Mouse (Mus musculus) neural tube, embryonic 11.5 days (tissue): ENCODE results near the gene Rpp25l. TPM values are rescaled to one million over a fixed set of nuclear protein-coding genes. Genes with fewer than 3 reads are reported as not detected.
A peak's percentile ranks its signal among the peaks of the same experiment; 100 is the strongest.
"Not testable (repeated sequence)": the region's sequence is repeated elsewhere in the genome, so short reads cannot be mapped to it uniquely, and the experiment has no call there.

ENCODE experiments used
- ATAC-seq: fragments of 200-750 bp; cut with Nextera tagmentation; 2 replicates; pipeline ENCODE4 v1.8.0; 2017; ENCODE audit warnings: moderate number of reproducible peaks, mild to moderate bottlenecking, moderate TSS enrichment, moderate library complexity; ENCODE audit not compliant: insufficient read depth, low FRiP score, low TSS enrichment
- DNase-seq: peaks from one replicate; pipeline ENCODE4 v3.0.0-alpha.2; 2015; ENCODE audit warnings: low spot score
- H3K27ac ChIP-seq: fragments of 300-500 bp; sonication (generic); 2 replicates; pipeline ENCODE4 v1.5.1; 2014; ENCODE audit warnings: low read depth, mild to moderate bottlenecking, low read length
- H3K27me3 ChIP-seq: fragments of 300-500 bp; sonication (generic); 2 replicates; pipeline ENCODE4 v1.6.1; 2014; ENCODE audit warnings: mild to moderate bottlenecking, low read length, mixed read lengths; ENCODE audit not compliant: control insufficient read depth, insufficient read depth
- H3K36me3 ChIP-seq: fragments of 300-500 bp; sonication (generic); 2 replicates; pipeline ENCODE4 v1.6.1; 2014; ENCODE audit warnings: mild to moderate bottlenecking, low read length, moderate library complexity, mixed read lengths; ENCODE audit not compliant: control insufficient read depth, insufficient read depth
- H3K4me1 ChIP-seq: fragments of 300-500 bp; sonication (generic); 2 replicates; pipeline ENCODE4 v1.6.1; 2014; ENCODE audit warnings: low read length, mixed read lengths; ENCODE audit not compliant: control insufficient read depth, insufficient read depth
- H3K4me2 ChIP-seq: fragments of 300-500 bp; sonication (generic); 2 replicates; pipeline ENCODE4 v1.6.1; 2014; ENCODE audit warnings: low read depth, mild to moderate bottlenecking, moderate library complexity
- H3K4me3 ChIP-seq: fragments of 300-500 bp; sonication (generic); 2 replicates; pipeline ENCODE4 v1.5.1; 2014; ENCODE audit warnings: low read depth, low read length
- H3K9ac ChIP-seq: fragments of 300-500 bp; sonication (generic); 2 replicates; pipeline ENCODE4 v1.6.1; 2014; ENCODE audit warnings: mild to moderate bottlenecking, low read length
- H3K9me3 ChIP-seq: fragments of 300-500 bp; sonication (generic); 2 replicates; pipeline ENCODE4 v1.6.1; 2016; ENCODE audit warnings: low read length; ENCODE audit not compliant: control insufficient read depth
- WGBS: fragments of 180-500 bp; shearing (Covaris S2); extraction: QIAGEN DNeasy Blood & Tissue Kit; methylation state at CpG from one replicate; pipeline ENCODE4 v1.1.7; 2014; 5-methylcytosine and 5-hydroxymethylcytosine counted together
- polyA plus RNA-seq: library from polyadenylated mRNA; unstranded; fragments of >200 nt; fragmentation: Nextera tagmentation; extraction: Ambion mirVana; gene quantifications from 2 replicates; pipeline ENCODE4 v1.2.1, GENCODE M21; 2014

Rpp25l gene
- polyA plus RNA-seq, result 80.4 and 81.2 TPM in 2 replicates

DNA sequence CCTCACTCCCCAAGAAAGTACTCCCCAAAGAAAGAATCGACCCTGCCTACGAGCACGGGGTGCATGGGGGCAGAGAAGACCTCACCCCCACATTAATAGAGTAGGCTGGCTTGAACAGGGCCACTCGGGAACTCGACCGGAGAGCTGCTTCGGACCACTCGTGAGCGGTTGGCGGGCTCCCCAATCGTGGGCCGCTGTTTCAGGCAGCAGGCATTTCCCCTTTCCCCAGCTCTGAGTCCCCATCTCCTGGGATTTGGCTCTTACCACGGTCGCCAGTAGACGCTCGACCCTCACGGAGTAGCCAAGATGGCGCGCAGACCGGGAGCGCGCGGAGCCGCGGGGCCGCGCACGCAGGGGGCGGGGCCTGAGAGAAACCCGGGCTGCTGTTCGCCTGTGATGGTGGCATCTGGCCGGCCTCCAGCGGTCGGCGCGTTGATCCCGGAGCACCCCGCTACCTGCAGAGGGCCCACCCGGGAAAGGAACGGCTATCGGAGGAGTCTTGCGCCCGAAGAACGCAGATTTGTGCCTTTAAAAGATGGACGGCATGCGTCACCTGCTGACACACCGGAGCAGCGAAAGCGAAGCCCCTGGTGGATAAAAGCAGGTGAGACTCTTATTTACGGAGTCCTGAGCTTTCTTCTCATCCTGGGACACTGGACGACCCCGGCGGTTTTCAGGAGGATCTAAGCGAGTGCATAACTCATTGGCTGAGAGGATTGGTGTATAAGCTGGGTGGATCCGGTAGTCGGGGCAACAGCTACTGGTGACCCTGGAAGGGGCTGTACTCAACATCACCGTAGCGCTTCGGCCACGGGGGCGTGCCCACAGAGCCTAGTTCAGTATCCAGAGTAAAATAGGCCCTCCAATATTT lies at the start of gene Rpp25l:
Rpp25l (minus strand) TSS at position 338 of the 871 bp plus-strand sequence.
- Histone ChIP-seq H3K4me2 (peak within 1 kb of the TSS; percentile 72), H3K27ac (no peak within 1 kb of the TSS), H3K4me3 (peak within 1 kb of the TSS; percentile 73), H3K9me3 (no peaks in the 10 kb centered on the region), H3K27me3 (no peaks in the 10 kb centered on the region), H3K4me1 (peaks cover 15% of the 10 kb centered on the region), H3K36me3 (peaks cover 6% of the 10 kb centered on the region; the same call in 1 of the 2 replicates), H3K9ac (peak within 1 kb of the TSS; percentile 82)
- ATAC-seq, result peak; percentile 62
- WGBS, result under 1% methylated on average over 58 of the region's 61 CpGs
- DNase-seq, result peak; percentile 92

DNA sequence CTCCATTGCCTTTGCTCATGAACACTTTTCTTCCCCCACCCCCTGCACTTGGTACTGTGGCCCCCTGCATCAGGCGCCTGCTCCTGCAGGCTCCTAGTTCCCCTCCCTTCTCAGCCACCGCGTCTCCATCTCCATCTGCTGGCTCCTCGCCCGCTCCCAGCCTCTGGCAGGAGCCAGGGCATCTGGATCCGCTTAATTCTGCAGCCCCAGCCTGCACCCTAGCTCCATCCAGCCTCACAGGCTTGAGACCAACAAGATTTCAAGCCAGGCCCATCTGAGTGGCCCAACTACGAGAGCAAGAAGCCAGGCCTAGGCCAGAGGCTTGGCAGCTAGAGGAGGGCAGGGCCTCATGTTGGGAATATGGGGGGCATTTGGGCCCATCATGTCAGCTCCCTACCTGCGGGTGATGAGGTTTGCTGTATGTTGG lies 49.4 kb upstream of the Rpp25l start:
- peak overlapping the region; percentile 53 for H3K4me2 ChIP-seq
- not testable (repeated sequence) for H3K27me3 ChIP-seq, H3K27ac ChIP-seq, H3K36me3 ChIP-seq, H3K4me3 ChIP-seq, DNase-seq, H3K9me3 ChIP-seq, ATAC-seq
- WGBS, result 48% methylated on average over 8 of the region's 8 CpGs
- H3K9ac ChIP-seq, result peak overlapping the region; percentile 35; the same call in 1 of the 2 replicates
- H3K4me1 ChIP-seq, result peaks cover 16% of the 10 kb centered on the region

DNA sequence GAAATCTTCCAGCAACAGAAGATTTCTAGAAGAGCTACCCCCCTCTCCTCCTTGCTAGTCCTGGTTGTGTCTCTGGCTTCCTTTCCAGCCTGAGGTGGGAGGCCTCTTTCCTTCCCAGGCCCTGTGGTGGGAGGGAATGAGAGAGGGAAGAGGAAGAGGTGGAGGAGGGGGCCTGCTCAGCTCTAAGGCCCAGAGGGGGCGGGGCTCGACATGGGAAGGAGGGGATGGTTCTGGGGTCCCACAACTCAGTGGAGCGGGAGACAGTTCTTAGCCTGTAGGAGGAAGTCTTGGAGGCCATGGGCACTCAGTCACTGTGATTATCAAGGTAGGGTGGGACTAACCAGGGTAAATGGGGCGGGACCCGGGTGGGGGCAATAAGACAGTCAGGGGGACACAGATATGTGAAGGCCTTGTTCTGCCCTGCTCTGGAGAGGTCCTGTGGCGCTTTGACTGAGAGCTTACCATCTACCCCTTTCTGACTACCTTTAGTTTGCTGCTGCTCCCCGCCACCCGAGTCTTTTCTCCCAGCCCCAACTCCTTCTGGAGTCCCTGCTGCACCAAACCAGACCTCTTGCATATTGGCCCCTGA lies 48.9 kb upstream of the Rpp25l start:
- Histone ChIP-seq H3K4me2 (peak overlapping the region; percentile 53), H3K9me3 (no peaks in the 10 kb centered on the region), H3K4me3 (no peak overlapping the region), H3K36me3 (no peaks in the 10 kb centered on the region; the same call in 1 of the 2 replicates), H3K27ac (no peak overlapping the region), H3K4me1 (peaks cover 16% of the 10 kb centered on the region), H3K9ac (peak overlapping the region; percentile 35), H3K27me3 (no peaks in the 10 kb centered on the region)
- DNase-seq, result peak; percentile 61
- no peak for ATAC-seq
- WGBS, result 37% methylated on average over 8 of the region's 8 CpGs

DNA sequence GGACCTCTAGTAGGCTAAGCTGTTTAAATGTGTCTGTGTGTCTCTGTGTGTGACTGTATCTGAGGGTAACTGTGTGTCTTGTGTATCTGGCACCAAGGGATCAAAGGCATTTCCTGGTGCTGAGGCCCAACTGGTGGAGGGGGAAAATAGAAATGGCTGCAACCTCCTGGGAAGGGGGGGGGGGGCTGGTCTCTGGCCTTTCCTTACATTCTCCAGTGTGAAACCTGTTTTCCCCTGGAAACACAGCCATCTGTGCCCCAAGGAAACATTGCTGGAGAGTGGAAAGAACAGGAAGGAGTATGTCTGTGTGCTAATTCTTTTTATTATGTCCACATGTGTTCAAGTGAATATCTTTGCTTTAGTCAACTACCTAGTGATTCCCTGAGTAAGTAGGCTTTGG lies 48.3 kb upstream of the Rpp25l start:
- no peaks in the 10 kb centered on the region for H3K9me3 ChIP-seq
- DNase-seq, result no peak
- peak overlapping the region; percentile 53 for H3K4me2 ChIP-seq
- ATAC-seq, result no peak
- no peaks in the 10 kb centered on the region for H3K27me3 ChIP-seq
- H3K36me3 ChIP-seq, result no peaks in the 10 kb centered on the region; the same call in 1 of the 2 replicates
- peaks cover 16% of the 10 kb centered on the region for H3K4me1 ChIP-seq
- 0 out of 2 replicates have a peak overlapping the region, but pooled peaks have one; percentile 40 for H3K4me3 ChIP-seq
- H3K9ac ChIP-seq, result no peak overlapping the region
- H3K27ac ChIP-seq, result no peak overlapping the region

DNA sequence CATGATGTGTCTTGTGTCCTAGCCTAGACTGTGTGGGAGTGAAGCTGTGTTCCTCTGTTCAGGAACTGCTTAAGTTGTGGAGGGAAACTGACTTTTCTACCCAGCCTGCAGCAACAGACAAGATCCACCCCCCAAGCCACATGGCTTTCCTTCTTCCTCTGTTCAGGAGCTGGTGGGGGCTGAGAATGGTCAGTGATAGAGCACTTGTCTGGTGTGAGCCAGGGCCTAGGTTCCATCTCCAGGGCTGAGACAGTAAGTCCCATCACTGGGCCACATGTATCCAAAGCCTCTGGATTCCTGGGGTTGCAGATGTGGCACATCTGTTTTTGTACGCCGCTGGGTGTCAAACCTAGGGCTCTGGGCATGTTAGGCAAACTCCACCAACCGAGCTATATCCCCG lies 47.6 kb upstream of the Rpp25l start:
- H3K4me2 ChIP-seq, result peak overlapping the region; percentile 53
- DNase-seq (no peak), ATAC-seq (no peak; the same call in 1 of the 2 replicates)
- WGBS, result 78% methylated on average over 4 of the region's 4 CpGs
- peak overlapping the region; percentile 27 for H3K27ac ChIP-seq
- peak overlapping the region; percentile 40 for H3K4me3 ChIP-seq
- peak overlapping the region; percentile 45; the same call in 1 of the 2 replicates for H3K9ac ChIP-seq
- no peaks in the 10 kb centered on the region for H3K9me3 ChIP-seq
- no peaks in the 10 kb centered on the region; the same call in 1 of the 2 replicates for H3K36me3 ChIP-seq
- H3K27me3 ChIP-seq, result no peaks in the 10 kb centered on the region
- peaks cover 16% of the 10 kb centered on the region for H3K4me1 ChIP-seq

DNA sequence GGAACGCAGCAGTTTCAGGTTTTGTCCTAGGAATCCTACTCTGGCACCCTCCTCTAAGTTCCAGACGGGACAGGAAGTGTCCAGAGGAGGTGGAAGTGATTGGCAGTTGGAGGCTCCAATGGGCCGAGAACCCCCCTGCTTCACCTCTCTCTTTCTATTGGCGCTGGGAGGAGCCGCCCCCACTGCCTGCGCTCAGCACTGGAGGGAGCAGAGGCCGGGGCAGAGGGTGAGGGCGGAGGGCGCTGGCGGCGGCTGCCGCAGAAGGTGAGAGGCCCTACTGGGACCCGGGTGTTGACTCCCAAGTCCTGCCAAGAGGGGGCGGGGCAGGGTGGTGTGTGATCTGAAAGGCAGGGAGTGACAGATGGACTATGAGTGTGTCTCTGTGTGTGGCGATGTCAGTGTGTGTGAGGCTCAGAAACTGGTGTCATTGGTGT lies 47.0 kb upstream of the Rpp25l start:
- H3K27me3 ChIP-seq, result no peaks in the 10 kb centered on the region
- no peaks in the 10 kb centered on the region; the same call in 1 of the 2 replicates for H3K36me3 ChIP-seq
- H3K9me3 ChIP-seq, result no peaks in the 10 kb centered on the region
- H3K27ac ChIP-seq, result peak overlapping the region; percentile 27; the same call in 1 of the 2 replicates
- peak overlapping the region; percentile 40 for H3K4me3 ChIP-seq
- H3K4me1 ChIP-seq, result peaks cover 16% of the 10 kb centered on the region
- peak; percentile 89 for ATAC-seq
- H3K9ac ChIP-seq, result peak overlapping the region; percentile 45
- under 1% methylated on average over 15 of the region's 15 CpGs for WGBS
- DNase-seq, result peak; percentile 86
- H3K4me2 ChIP-seq, result peak overlapping the region; percentile 53

DNA sequence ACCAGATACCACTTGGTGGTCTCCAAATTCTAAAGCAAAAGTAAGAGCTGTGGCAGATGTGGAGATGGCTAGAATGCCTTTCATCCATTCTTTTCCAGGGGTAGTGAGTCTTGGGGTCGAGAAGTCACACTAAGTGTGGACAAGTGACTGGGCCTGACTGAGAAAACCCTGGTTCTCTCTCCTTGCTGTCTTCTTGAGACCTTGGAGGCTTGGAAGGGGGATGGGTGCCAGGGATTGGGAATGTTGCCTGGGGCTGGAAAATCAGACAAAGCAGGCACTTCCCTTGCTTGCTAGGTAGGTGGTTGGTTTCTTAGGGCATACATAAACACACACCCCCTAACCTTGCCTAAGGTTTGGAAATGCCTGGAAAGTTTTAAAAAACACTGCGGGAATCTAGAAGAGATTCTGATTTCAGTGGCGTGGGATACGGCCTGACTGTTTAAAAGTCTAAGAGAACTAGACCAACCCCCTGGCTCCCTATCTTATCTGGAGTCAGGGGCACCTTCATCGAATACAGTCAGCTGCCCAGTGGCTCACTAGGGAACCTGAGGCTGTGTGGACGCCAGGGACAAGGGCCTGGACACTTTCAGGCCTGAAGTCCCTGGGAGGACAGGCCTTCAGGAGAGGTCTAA lies 46.4 kb upstream of the Rpp25l start:
- peak overlapping the region; percentile 40 for H3K4me3 ChIP-seq
- no peak for DNase-seq
- no peaks in the 10 kb centered on the region for H3K27me3 ChIP-seq
- no peaks in the 10 kb centered on the region; the same call in 1 of the 2 replicates for H3K36me3 ChIP-seq
- ATAC-seq, result no peak
- WGBS, result 41% methylated on average over 6 of the region's 6 CpGs
- H3K27ac ChIP-seq, result no peak overlapping the region
- peak overlapping the region; percentile 53 for H3K4me2 ChIP-seq
- H3K4me1 ChIP-seq, result peaks cover 16% of the 10 kb centered on the region
- peak overlapping the region; percentile 30 for H3K9ac ChIP-seq
- H3K9me3 ChIP-seq, result no peaks in the 10 kb centered on the region

DNA sequence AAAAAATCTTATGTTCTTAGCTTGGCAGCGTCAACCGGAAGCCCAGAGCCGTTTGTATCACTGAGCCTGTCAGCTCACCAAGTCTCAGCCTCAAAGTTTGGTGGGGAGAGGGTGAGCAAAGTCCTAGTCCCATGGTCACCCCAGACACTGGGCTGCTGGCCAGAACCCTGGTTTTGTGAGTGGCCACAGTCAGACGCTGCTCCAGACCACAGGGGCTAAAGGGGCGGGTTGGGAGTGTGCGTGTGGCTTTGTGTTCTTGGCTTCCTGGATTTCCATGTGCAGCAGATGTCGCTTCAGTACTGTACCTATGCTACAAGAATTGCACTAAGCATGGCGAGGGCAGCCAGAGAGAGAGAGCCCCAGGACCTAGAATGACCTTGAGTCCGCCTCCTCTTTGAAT lies 45.9 kb upstream of the Rpp25l start:
- H3K36me3 ChIP-seq, result no peaks in the 10 kb centered on the region; the same call in 1 of the 2 replicates
- H3K9me3 ChIP-seq, result no peaks in the 10 kb centered on the region
- no peak overlapping the region for H3K4me3 ChIP-seq
- no peak overlapping the region for H3K4me2 ChIP-seq
- DNase-seq, result no peak
- H3K4me1 ChIP-seq, result peaks cover 16% of the 10 kb centered on the region
- no peak overlapping the region for H3K27ac ChIP-seq
- 90% methylated on average over 9 of the region's 9 CpGs for WGBS
- no peak for ATAC-seq
- H3K27me3 ChIP-seq, result no peaks in the 10 kb centered on the region
- no peak overlapping the region for H3K9ac ChIP-seq
